Mouse (Mus musculus) liver, adult 2 months (tissue): ENCODE measurements around the gene Lalba. TPM values are rescaled to one million over a fixed set of nuclear protein-coding genes. Genes with fewer than 3 reads are reported as not detected.

ENCODE experiments used
- DNase-seq: peaks from one replicate; pipeline ENCODE4 v3.0.0-alpha.2; 2011; ENCODE audit warnings: low read depth, low spot score; ENCODE audit errors: extremely low read depth
- H3K27ac ChIP-seq: fragments of 200-500 bp; replicated peaks from 2 replicates; pipeline ENCODE4 v1.5.1; 2012; ENCODE audit warnings: low read depth, mild to moderate bottlenecking, control low read depth, inconsistent platforms, low read length; ENCODE audit not compliant: insufficient read depth
- H3K27me3 ChIP-seq: fragments of 200-500 bp; 2 replicates; pipeline ENCODE4 v1.6.1; 2012; ENCODE audit warnings: mild to moderate bottlenecking, moderate library complexity, low read length, inconsistent platforms; ENCODE audit not compliant: control insufficient read depth, insufficient read depth
- H3K36me3 ChIP-seq: fragments of 200-500 bp; 2 replicates; pipeline ENCODE4 v1.6.1; 2012; ENCODE audit warnings: low read length, inconsistent platforms; ENCODE audit not compliant: control insufficient read depth, insufficient read depth
- H3K4me1 ChIP-seq: fragments of 200-500 bp; 2 replicates; pipeline ENCODE4 v1.6.1; 2011; ENCODE audit warnings: low read length; ENCODE audit not compliant: control insufficient read depth, insufficient read depth
- H3K4me3 ChIP-seq: fragments of 200-500 bp; 2 replicates; pipeline ENCODE4 v1.5.1; 2011; ENCODE audit warnings: low read depth, mild to moderate bottlenecking, control low read depth, low read length, moderate library complexity; ENCODE audit not compliant: insufficient read depth
- H3K79me2 ChIP-seq: fragments of 200-500 bp; 2 replicates; pipeline ENCODE4 v1.6.1; 2012; ENCODE audit warnings: inconsistent platforms, mild to moderate bottlenecking, low read length, moderate library complexity; ENCODE audit not compliant: control insufficient read depth, insufficient read depth
- H3K9ac ChIP-seq: fragments of 200-500 bp; 2 replicates; pipeline ENCODE4 v1.6.1; 2012; ENCODE audit warnings: low read depth, mild to moderate bottlenecking, control low read depth, inconsistent platforms, low read length
- CTCF ChIP-seq: fragments of 200-500 bp; IDR thresholded peaks from 2 replicates; pipeline ENCODE4 v1.5.1; 2011; ENCODE audit warnings: low read depth, low read length, control low read depth
- POLR2A ChIP-seq: fragments of 200-500 bp; IDR thresholded peaks from 2 replicates; pipeline ENCODE4 v1.6.1; 2011; ENCODE audit warnings: low read length, control low read depth; ENCODE audit not compliant: insufficient read depth; ENCODE audit errors: extremely low read depth
- WGBS: fragments of 180-500 bp; shearing (Covaris S2); methylation state at CpG from one replicate; pipeline ENCODE4 v1.1.7; 2018; 5-methylcytosine and 5-hydroxymethylcytosine counted together
- polyA plus RNA-seq: library from polyadenylated mRNA; depleted of rRNA; stranded (reverse); fragments of >200 nt; gene quantifications from 2 replicates; pipeline ENCODE4 v1.2.3, GENCODE M21; 2012
- total RNA-seq: library from RNA; depleted of rRNA; stranded (reverse); fragments of >200 nt; gene quantifications from 2 replicates; pipeline ENCODE4 v1.2.3, GENCODE M21; 2014

Gene Lalba
- total and polyA plus RNA-seq, 2 experiments: not detected

GRCm38 (mm10) chr15:98511386-98511928, 28.9 kb upstream of the Lalba start:
- H3K9ac ChIP-seq: no peak overlapping the region
- H3K36me3 ChIP-seq: no peaks in the 10 kb centered on the region
- peak; percentile 37 for DNase-seq
- H3K79me2 ChIP-seq: no peaks in the 10 kb centered on the region
- peak overlapping the region; percentile 61 for H3K27ac ChIP-seq
- no peaks in the 10 kb centered on the region for H3K27me3 ChIP-seq
- H3K4me3 ChIP-seq: no peak overlapping the region
- H3K4me1 ChIP-seq: no peaks in the 10 kb centered on the region
- no peak for TF ChIP-seq POLR2A
- 63% methylated on average over 13 of the region's 13 CpGs for WGBS

- Histone ChIP-seq H3K4me1 (no peaks in the 10 kb centered on the region), H3K4me3 (peak overlapping the region; percentile 42; the same call in 1 of the 2 replicates), H3K36me3 (no peaks in the 10 kb centered on the region), H3K27ac (peak overlapping the region; percentile 61), H3K27me3 (no peaks in the 10 kb centered on the region), H3K9ac (peak overlapping the region; percentile 58), H3K79me2 (no peaks in the 10 kb centered on the region)
- peak; percentile 28 for DNase-seq
- WGBS: 28% methylated on average over 25 of the region's 25 CpGs
- no peak for TF ChIP-seq POLR2A
- TF ChIP-seq CTCF: peak; percentile 88
These were observed 28.2 kb upstream of the Lalba start for GRCm38 (mm10) chr15:98510438-98511385.

- Histone ChIP-seq H3K4me3 (no peak overlapping the region), H3K27ac (no peak overlapping the region), H3K4me1 (no peaks in the 10 kb centered on the region), H3K36me3 (no peaks in the 10 kb centered on the region), H3K79me2 (no peaks in the 10 kb centered on the region), H3K9ac (no peak overlapping the region), H3K27me3 (peaks cover 4% of the 10 kb centered on the region; the same call in 1 of the 2 replicates)
- 56% methylated on average over 2 of the region's 2 CpGs for WGBS
- no peak for DNase-seq
- no peak for TF ChIP-seq CTCF
- no peak for TF ChIP-seq POLR2A
These were observed 26.9 kb upstream of the Lalba start for GRCm38 (mm10) chr15:98509387-98509786.

- Histone ChIP-seq H3K27me3 (peaks cover 4% of the 10 kb centered on the region; the same call in 1 of the 2 replicates), H3K4me1 (no peaks in the 10 kb centered on the region), H3K27ac (no peak overlapping the region), H3K9ac (no peak overlapping the region), H3K36me3 (no peaks in the 10 kb centered on the region), H3K4me3 (no peak overlapping the region), H3K79me2 (no peaks in the 10 kb centered on the region)
- 80% methylated on average over 6 of the region's 6 CpGs for whole genome bisulfite sequencing
- no peak for DNase-seq
- TF ChIP-seq CTCF (no peak), POLR2A (no peak)
These were observed 24.8 kb upstream of the Lalba start for GRCm38 (mm10) chr15:98507321-98507720.

- TF ChIP-seq POLR2A: no peak
- TF ChIP-seq CTCF: no peak
- Histone ChIP-seq H3K9ac (no peak overlapping the region), H3K27me3 (peaks cover 4% of the 10 kb centered on the region; the same call in 1 of the 2 replicates), H3K79me2 (no peaks in the 10 kb centered on the region), H3K4me3 (no peak overlapping the region), H3K36me3 (no peaks in the 10 kb centered on the region), H3K4me1 (no peaks in the 10 kb centered on the region), H3K27ac (no peak overlapping the region)
- peak; percentile 38 for DNase-seq
- 76% methylated on average over 9 of the region's 9 CpGs for WGBS
These were observed 23.9 kb upstream of the Lalba start for GRCm38 (mm10) chr15:98506253-98506957.
